Comparison of ENCODE assay signal across 15 mouse cellular contexts in genomic region chr12:59145130-59145529, GRCm38 (mm10).
"Had no signal": no experiment of that assay in that cellular context is flagged by ENCODE, and none has a peak within 500 bp of the region (broad histone marks: within the 10 kb centered on the region; RNA-seq: fewer than 3 reads in every experiment).

No protein-coding gene starts in this region.

- H3K27me3 ChIP-seq: limb, embryonic 13.5 days; midbrain, embryonic 13.5 days had no signal

- H3K4me1 ChIP-seq: limb, embryonic 10.5 days; limb, embryonic 13.5 days; midbrain, embryonic 13.5 days had no signal

- H3K4me3 ChIP-seq: layer of hippocampus, adult 2 months; limb, embryonic 10.5 days; limb, embryonic 13.5 days; midbrain, embryonic 13.5 days had no signal

- ATAC-seq: midbrain, embryonic 13.5 days had no signal

- H3K27ac ChIP-seq: kidney, postnatal 0 days; layer of hippocampus, adult 2 months; limb, embryonic 10.5 days; limb, embryonic 13.5 days; macrophage; midbrain, embryonic 13.5 days; stomach, postnatal 0 days had no signal

- H3K4me2 ChIP-seq: limb, embryonic 13.5 days; midbrain, embryonic 13.5 days had no signal

- H3K9ac ChIP-seq: limb, embryonic 13.5 days; midbrain, embryonic 13.5 days had no signal

- H3K9me3 ChIP-seq: limb, embryonic 10.5 days; limb, embryonic 13.5 days; midbrain, embryonic 13.5 days had no signal

- DNase-seq: kidney, adult 11 months; kidney, adult 9 months; kidney, postnatal 25 days; layer of hippocampus, adult 9-11 months; lung, adult 2 months; thymus, adult 2 months; thymus, postnatal 14 days; thymus, postnatal 4 days had no signal
